Mouse (Mus musculus): ENCODE data around the gene Ttc30b. TPM values are rescaled to one million over a fixed set of nuclear protein-coding genes. Genes with fewer than 3 reads are reported as not detected.
"Not testable (repeated sequence)": the region's sequence is repeated elsewhere in the genome, so short reads cannot be mapped to it uniquely, and the experiment has no call there.

Ttc30b gene
- total RNA-seq, 2 experiments from 2014 or later, result 14.7 to 15.4 TPM

DNA sequence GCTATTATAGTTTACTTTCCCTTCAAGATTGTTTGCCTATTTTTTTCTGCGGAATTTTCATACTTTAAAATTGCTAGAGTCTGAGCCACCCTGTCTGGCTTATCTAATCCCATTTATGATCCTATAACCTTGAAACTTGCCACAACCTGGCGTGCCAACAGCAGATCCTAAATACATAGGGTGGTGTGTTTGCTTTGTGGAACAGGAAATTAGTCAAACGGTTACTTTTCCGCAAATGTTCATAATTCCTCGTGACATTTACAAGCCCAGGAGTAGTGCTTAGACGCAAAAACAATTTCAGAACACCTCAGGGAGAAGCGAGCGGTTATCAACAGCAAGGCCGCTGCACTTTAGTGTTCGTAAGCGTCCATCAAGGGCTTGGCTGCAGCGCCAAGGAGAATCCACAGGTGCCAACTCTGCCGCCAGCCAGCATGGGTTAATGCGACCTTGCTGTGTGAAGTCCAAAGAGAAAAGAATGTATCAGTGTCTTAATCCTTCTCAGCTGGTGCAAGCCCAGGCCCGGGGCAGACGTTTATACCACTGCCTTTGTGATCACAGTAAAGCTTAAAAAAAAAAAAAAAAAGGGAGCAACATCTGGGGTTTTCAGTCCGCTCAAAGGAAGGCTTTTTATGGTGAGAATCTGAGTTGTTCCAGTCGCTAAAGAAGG lies 20.9 kb upstream of the Ttc30b start:
- intact Hi-C loops (cut with DNase I), result no loop called here
- DNase-seq (ENCODE audit: low spot score), result no peak

DNA sequence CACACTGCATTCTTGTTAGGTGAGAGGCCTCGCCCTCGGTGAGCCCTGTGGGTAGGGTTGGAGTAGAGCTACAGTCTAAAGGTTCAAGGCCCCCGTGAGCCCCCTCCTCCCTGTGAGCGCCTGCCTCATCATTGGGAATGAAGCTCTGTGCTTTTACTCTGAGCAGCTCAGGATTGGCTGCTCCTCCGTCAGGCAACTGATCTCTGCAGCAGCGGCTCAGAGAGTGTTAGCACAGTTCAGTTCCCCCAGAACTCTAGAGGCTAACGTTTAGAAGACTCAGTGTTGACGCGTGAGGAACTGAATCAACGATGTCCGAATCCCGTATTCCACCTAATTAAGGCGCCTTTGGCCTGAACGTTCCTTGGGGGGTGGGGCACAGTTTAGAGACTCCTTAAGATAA lies 17.3 kb upstream of the Ttc30b start:
- intact Hi-C loops (cut with DNase I), result no loop called here

DNA sequence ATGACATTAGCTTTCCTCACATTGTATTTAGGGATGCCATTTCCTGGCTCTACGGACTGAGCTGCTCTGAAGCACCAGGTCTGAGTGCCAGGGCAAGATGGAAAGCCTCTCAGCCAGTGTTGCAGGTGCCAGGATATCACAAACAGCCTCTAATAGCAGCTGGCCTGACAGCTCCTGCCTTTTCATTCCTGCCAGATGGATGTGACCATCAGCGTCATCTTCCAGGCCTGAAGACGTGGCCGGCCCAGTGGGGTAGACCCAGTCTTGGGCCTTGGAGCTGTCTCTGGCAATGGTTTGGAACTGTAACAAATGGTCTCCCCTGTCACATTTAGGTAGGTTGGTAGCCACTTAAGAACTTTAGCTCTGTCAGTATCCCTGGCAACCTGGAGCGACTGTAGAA lies 14.9 kb upstream of the Ttc30b start:
- no peak for DNase-seq (ENCODE audit: low spot score)
- intact Hi-C loops (cut with DNase I), result no loop called here

More for the DNA sequence above, 17.3 kb upstream of the Ttc30b start:
- DNase-seq (ENCODE audit: low spot score), result no peak

GRCm38 (mm10) chr2:75950685-75951084 lies 12.3 kb upstream of the Ttc30b start:
- intact Hi-C loops (cut with DNase I), result no loop called here
- no peak for DNase-seq (ENCODE audit: low spot score)

DNA sequence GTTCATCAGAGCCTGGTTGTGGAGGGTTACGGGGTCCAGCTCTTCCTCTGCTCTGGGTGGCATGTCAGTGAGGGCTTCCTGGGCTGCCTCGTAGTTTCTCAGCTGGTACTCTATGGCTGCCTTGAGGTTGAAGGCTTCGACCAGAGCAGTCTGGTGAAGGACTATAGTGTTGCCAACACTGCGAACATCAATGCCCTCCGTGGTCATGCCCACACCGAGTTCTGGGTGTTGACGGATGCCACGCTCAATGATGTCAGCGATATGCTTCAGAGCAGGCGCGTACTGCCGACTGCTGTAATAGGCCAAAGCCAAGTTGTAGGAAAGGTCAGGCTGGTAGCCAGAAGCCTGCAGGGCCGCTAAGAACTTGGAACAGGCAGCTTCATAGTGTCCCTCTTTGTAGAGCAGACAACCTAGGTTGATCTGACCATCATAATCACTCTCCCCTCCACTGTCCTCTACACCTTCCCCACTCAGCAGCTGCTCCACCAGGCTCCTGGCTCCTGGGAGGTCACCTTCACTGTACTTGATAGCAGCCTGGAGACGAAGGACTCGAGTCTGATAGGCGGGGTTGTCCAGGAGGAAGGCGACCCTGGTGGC lies 767 bp downstream of the Ttc30b start:
- intact Hi-C loops (cut with DNase I), result loop anchor here (5.0 kb wide), 1 partner anchor 35 kb away; no protein-coding TSS in a partner anchor
- DNase-seq (ENCODE audit: low spot score), result not testable (repeated sequence)

DNA sequence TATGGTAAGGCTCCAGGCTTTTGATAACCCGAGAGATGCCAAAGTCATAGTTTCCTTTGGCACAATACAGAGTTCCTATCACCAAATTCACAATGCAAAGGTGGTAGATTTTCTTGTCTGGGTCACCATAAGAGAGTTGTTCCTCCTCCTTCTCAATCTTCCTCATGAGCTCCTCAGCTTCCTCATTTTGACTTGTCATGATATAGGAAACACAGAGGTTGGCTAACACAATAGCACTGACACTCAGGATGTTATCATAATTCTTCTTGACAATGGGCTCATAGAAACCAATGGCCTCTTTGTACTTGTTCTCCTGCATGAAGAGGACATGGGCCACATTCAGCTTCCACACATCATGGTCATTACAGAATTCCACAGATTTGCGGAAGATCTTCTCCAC lies 1.7 kb downstream of the Ttc30b start:
- intact Hi-C loops (cut with DNase I), result loop anchor here (5.0 kb wide), 1 partner anchor 36 kb away; no protein-coding TSS in a partner anchor

DNA sequence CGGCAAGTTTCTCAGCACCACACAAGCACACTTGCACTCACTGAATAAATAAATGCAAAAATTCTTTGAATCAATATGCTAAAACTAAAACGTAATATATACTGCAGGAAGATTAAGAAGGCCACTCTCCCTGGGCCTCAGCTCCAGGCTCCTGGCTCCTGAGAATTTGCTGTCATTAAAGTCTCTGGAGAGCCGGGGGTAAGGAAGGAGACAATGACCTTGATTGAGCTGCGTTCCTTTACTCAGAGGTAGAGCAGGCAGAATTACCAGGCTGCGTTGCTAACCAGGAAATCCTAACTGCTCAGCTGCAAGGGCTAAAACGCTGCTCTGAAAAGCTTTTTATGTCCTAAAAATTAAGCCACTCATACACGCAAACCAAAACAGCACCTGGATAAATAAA lies 4.8 kb downstream of the Ttc30b start:
- intact Hi-C loops (cut with DNase I), result no loop called here
- no peak for DNase-seq (ENCODE audit: low spot score)

More for the DNA sequence above, 1.7 kb downstream of the Ttc30b start:
- not testable (repeated sequence) for DNase-seq (ENCODE audit: low spot score)

DNA sequence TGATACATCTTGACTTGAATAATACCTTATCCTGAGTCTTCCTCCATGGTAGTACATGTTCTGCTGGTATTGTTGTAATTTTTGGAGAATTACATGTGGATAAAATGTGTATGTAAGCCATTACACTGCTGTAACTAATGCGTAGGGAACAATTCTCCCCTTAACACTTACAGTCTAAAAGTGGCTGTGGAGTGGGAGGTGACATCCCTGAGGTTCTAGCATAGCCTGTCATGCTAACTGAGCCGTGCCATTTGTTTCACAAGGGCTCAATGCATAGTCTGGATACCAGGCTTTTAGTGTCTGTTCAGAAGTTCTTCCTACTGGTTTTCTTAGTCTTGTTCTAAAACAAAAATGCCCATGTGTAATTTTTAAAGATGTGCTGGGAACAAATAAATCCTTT lies 7.4 kb downstream of the Ttc30b start:
- DNase-seq (ENCODE audit: low spot score), result no peak
- intact Hi-C loops (cut with DNase I), result no loop called here

DNA sequence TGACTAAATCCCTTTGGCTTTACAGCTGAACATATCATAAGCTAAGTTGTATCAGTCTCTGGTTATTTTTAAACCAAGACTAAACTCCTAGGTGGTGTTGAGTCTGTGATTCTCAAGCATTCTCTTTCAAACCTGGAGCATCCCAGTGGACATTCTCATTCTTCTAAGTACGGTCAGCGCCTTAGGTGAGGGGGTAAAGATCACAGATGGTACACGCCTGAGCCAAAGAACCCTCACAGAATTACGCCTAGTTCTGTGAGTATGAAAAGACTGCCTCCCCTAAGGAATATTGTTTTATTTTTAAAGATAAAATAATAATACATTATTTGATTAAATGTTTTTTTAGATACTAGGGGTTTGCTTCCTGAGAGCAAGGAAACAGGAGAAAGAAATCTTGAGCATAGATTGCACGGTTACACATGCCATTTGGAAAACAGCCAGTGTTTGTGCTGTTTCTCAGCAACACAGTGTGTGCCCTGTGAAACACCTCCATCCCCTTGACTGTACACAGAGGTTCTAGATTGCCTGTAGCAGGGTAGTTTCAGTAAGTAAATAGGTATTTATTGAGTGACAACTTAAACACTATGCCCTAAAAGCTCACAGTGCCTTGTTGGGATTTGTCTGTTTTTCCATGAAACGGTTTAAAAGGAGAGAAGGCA lies 8.5 kb downstream of the Ttc30b start:
- intact Hi-C loops (cut with DNase I), result loop anchor here (5.0 kb wide), 1 partner anchor 32 kb away; no protein-coding TSS in a partner anchor
- no peak for DNase-seq (ENCODE audit: low spot score)

GRCm38 (mm10) chr2:75929141-75929540 lies 9.2 kb downstream of the Ttc30b start:
- intact Hi-C loops (cut with DNase I), result loop anchor here (5.0 kb wide), 1 partner anchor 33 kb away; no protein-coding TSS in a partner anchor
- no peak for DNase-seq (ENCODE audit: low spot score)

GRCm38 (mm10) chr2:75928011-75928410 lies 10.4 kb downstream of the Ttc30b start:
- intact Hi-C loops (cut with DNase I), result loop anchor here (5.0 kb wide), 1 partner anchor 34 kb away; no protein-coding TSS in a partner anchor
- DNase-seq (ENCODE audit: low spot score), result no peak

DNA sequence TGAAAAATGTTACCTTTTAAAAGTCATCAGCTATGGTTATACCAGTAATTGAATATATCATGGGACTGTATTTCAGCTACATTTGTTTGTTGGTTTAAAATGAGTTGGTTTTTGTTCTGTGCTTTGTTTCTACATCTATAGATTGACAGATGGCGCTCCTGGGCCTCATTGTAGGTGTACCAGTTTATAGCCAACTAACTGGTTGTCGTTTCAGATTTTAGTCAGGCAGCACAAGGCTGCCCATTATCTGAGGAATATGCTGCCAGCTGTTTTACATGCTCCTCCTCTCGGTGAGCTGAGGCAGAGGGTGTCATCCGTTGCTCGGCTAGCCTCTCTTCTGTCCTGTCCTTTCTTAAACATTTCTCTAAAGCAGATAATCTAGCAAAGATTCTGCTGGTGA lies 12.3 kb downstream of the Ttc30b start:
- intact Hi-C loops (cut with DNase I), result loop anchor here (5.0 kb wide), 1 partner anchor 36 kb away; no protein-coding TSS in a partner anchor
- no peak for DNase-seq (ENCODE audit: low spot score)

DNA sequence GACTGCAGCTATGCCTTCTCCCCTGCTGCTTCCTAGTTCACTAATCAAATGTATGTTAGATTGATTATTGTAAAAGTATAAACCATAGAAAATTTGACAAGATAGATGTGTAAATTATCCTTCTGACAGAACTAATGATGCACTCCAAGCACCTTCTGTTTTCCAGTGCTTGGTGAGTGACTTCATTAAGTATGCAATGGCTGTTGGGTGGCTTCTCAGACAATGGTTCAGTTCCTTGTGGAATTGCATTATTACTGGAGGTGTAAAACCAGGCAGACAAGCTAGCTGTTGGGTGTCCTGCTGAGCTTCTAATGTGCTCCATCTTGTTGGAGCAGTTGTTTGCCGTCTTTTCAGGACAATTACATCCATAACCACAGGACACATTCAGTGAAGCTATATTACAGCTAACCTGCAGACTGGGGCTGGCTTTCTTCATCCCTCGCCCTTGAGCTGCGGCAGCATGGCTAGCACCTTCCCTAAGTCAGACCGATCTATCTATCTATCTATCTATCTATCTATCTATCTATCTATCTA lies 14.5 kb downstream of the Ttc30b start:
- DNase-seq (ENCODE audit: low spot score), result no peak
- intact Hi-C loops (cut with DNase I), result no loop called here

- intact Hi-C loops (cut with DNase I), result no loop called here
- no peak for DNase-seq (ENCODE audit: low spot score)
Observed at GRCm38 (mm10) chr2:75915040-75915439, 23.3 kb downstream of the Ttc30b start.

DNA sequence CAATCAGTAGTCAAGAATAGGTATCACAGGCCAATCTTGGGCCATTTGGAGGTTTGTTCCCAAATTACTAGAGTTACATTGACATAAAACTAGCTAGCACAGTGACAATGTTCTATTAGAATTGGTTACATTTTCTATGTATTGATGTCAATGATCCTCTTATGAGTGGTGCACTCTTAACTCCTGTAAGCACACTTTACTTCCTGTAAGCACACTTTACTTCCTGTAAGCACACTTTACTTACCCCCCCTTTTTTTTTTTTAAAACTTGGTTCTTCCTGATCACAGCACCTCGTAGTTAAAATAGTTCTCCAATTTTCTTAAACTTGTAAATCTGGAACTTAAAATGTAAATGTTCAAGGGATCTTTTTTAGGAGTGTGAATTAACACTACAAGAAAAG lies 31.2 kb downstream of the Ttc30b start:
- intact Hi-C loops (cut with DNase I), result no loop called here
- DNase-seq (ENCODE audit: low spot score), result no peak

DNA sequence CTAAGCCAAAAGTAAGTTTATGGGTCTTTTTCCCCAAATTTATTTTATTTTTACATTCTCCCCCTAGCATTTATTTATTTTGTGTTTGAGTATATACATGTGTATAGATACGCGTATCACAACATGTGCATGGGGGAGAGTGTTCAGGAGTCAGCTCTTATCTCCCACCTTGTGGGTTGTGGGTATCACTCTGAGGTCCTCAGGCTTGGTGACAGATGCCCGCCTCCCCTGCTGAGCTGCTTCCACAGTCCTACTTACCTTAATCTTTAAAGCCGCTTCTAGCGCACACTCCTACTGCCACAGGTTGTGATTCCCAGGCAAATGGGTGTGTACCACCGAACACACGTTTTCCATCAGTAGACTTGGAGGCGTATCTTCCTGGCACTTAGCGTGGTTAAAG lies 36.5 kb downstream of the Ttc30b start:
- no peak for DNase-seq (ENCODE audit: low spot score)

GRCm38 (mm10) chr2:75900281-75900680 lies 38.1 kb downstream of the Ttc30b start:
- intact Hi-C loops (cut with DNase I), result no loop called here
- DNase-seq (ENCODE audit: low spot score), result no peak

More for the DNA sequence above, 36.5 kb downstream of the Ttc30b start:
- intact Hi-C loops (cut with DNase I), result no loop called here

DNA sequence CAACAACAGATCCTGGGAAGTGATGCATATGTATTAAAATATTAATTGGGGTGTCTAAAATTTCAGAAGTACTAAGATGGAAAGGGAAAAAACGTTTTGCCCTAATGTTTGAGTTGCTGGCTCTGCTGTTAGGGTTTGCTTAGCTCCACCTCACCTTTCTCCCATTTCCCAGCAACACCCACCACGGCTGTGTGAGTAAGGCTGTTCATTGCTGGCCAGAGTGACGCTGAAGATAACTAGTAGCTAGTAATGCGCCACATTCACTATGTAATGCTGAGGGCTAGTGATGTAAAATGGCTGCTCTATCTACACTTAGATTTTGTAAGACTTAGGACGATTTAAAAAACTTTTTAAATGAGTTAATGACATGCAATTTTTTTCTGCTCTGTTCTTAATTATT lies 42.7 kb downstream of the Ttc30b start:
- intact Hi-C loops (cut with DNase I), result no loop called here
- no peak for DNase-seq (ENCODE audit: low spot score)

- DNase-seq (ENCODE audit: low spot score), result no peak
- intact Hi-C loops (cut with DNase I), result no loop called here
Observed at GRCm38 (mm10) chr2:75891981-75892380, 46.4 kb downstream of the Ttc30b start.
